Mouse (Mus musculus): Measurements from ENCODE around the gene C2cd5. TPM values are rescaled to one million over a fixed set of nuclear protein-coding genes. Genes with fewer than 3 reads are reported as not detected.
"Not testable (repeated sequence)": the region's sequence is repeated elsewhere in the genome, so short reads cannot be mapped to it uniquely, and the experiment has no call there.

C2cd5 gene
- polyA plus RNA-seq, 1 experiment, result not detected

DNA sequence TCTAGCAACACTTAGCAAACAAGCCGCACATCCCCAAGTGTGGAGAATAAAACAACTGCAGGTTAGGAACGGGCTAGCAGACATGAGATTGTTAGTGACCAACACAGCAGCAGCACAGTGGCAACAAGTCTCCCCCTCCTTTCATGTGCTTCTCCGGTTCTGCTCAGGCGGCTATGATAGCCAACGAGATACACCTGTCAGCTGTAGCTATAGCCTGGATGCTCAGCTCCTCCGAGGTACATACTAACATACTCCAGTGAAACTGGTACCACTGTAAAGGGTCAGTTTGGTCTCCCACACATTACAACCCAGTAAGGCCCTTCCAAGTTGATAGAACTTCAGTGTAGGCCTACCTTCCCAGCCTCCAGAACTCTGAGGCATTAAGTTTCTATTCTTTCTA, 76.2 kb downstream of the C2cd5 start:
- Histone ChIP-seq H3K4me3 (ENCODE audit: insufficient read depth, low read depth, low read length) (no peak overlapping the region), H3K4me1 (ENCODE audit: control insufficient read depth, insufficient read depth, low read length) (no peaks in the 10 kb centered on the region), H3K27ac (ENCODE audit: insufficient read depth, low read depth, low read length) (no peak overlapping the region)
- no peak for TF ChIP-seq POLR2A (IDR thresholded peaks at IDR 0.05; ENCODE audit: insufficient read depth, low read depth, low read length)
- 96% methylated on average over 6 of the region's 6 CpGs for whole genome bisulfite sequencing

DNA sequence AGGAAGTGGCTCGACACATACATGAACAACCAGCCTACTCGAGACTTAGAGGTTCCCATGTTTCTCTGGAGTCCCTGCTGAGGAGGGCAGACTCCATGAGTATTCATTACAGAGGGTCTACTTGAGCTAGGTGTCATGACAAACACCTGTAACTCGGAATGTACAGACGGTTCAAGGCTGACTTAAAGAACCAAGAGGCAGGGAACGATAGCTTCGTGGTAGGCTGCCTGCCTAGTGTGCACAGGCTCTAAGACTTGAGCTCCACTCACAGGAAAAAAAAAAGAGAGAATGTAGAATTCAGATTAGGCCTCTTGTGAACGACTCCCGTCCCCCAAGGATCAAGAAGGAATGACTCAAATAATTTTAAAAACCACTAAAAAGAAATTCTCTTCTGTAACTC, 78.2 kb downstream of the C2cd5 start:
- H3K4me3 ChIP-seq (ENCODE audit: insufficient read depth, low read depth, low read length), result no peak overlapping the region
- 88% methylated on average over 8 of the region's 8 CpGs for WGBS
- TF ChIP-seq POLR2A (IDR thresholded peaks at IDR 0.05; ENCODE audit: insufficient read depth, low read depth, low read length), result no peak
- no peak for TF ChIP-seq CTCF (IDR thresholded peaks at IDR 0.05; ENCODE audit: insufficient read depth, low read depth, low read length)
- H3K4me1 ChIP-seq (ENCODE audit: control insufficient read depth, insufficient read depth, low read length), result no peaks in the 10 kb centered on the region
- H3K27ac ChIP-seq (ENCODE audit: insufficient read depth, low read depth, low read length), result no peak overlapping the region

DNA sequence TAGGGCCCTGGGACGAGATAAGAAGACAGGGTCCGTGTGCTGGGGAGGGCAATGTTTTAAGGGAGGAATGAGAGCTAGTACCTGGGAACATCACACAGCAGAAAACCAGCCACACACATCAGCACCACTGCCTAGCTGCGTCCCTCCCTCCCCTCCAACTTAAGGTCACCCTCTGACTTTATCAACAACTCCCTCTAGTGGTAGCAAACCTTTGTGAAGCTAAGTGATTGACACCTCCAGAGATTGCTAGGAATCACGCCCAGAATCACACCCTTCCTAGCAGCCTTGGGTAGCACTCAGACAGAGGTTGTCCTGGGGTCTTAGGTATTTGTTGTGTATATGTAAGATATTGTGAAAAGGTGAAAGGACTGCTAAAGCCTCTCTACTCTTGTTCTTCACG, 79.3 kb downstream of the C2cd5 start:
- no peak for TF ChIP-seq POLR2A (IDR thresholded peaks at IDR 0.05; ENCODE audit: insufficient read depth, low read depth, low read length)
- no peak for TF ChIP-seq CTCF (IDR thresholded peaks at IDR 0.05; ENCODE audit: insufficient read depth, low read depth, low read length)

DNA sequence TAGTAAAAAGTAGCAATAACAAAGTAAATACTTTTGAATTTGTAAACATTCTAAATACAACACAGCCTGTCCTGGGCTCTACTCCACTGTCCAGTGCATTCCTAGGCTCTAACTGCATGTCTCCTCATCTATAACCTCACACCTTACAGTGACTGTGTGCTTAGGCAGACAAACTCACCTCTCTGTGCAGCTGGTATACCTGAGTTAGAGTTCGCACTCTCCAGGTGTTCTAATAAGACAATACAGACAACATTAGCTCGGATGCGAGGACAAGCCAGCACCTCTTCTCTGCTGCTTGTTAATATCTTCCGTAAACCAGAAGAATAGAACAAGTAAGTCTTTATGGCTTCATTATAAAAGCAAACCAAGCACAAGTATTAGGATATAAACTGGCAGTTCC, 79.8 kb downstream of the C2cd5 start:
- Histone ChIP-seq H3K4me3 (ENCODE audit: insufficient read depth, low read depth, low read length) (no peak overlapping the region), H3K4me1 (ENCODE audit: control insufficient read depth, insufficient read depth, low read length) (no peaks in the 10 kb centered on the region), H3K27ac (ENCODE audit: insufficient read depth, low read depth, low read length) (no peak overlapping the region)
- no peak for TF ChIP-seq CTCF (IDR thresholded peaks at IDR 0.05; ENCODE audit: insufficient read depth, low read depth, low read length)
- no peak for TF ChIP-seq POLR2A (IDR thresholded peaks at IDR 0.05; ENCODE audit: insufficient read depth, low read depth, low read length)
- WGBS, result 95% methylated on average over 4 of the region's 4 CpGs

More for the DNA sequence above, 79.3 kb downstream of the C2cd5 start:
- Histone ChIP-seq H3K4me3 (ENCODE audit: insufficient read depth, low read depth, low read length) (no peak overlapping the region), H3K4me1 (ENCODE audit: control insufficient read depth, insufficient read depth, low read length) (no peaks in the 10 kb centered on the region), H3K27ac (ENCODE audit: insufficient read depth, low read depth, low read length) (no peak overlapping the region)
- 79% methylated on average over 5 of the region's 5 CpGs for WGBS

DNA sequence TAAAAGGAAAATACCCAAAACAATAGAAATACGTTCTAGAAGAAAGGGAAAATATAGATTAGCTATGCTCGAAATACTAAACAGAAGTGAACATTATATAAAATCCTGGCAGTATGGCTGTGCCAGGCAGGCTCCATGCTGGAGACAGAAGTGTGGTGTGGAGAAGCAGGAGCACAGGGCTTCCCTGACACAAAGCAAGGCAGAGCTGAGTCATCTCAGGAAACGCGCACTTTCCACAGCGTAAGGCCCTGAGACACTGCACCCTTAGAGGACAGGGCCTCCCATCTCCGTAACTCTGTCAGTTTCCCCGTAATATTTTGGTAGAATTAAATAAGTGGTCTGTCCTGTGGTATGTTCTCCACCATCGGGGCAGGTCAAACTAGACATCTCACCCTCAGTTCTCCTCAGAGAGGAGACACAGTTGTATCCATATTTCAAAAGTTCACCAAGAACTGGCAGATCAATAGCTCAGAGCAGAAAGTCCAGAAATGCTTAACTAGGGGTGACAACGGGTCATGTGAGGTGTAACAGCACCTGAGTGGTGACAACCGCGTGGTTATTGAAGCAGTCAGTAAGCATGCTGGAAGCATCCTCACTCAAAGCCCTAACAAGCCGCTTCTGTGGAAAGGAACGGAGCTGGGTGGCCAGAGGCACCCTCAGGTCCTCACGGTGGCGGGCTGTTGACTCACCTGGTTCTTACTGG, 87.3 kb downstream of the C2cd5 start:
- 81% methylated on average over 15 of the region's 15 CpGs for WGBS
- H3K4me1 ChIP-seq (ENCODE audit: control insufficient read depth, insufficient read depth, low read length), result 0 out of 2 replicates have a peak, but pooled peaks cover 2% of the 10 kb centered on the region
- H3K27ac ChIP-seq (ENCODE audit: insufficient read depth, low read depth, low read length), result no peak overlapping the region
- H3K4me3 ChIP-seq (ENCODE audit: insufficient read depth, low read depth, low read length), result no peak overlapping the region
- TF ChIP-seq POLR2A (IDR thresholded peaks at IDR 0.05; ENCODE audit: insufficient read depth, low read depth, low read length) (no peak), CTCF (IDR thresholded peaks at IDR 0.05; ENCODE audit: insufficient read depth, low read depth, low read length) (no peak)

DNA sequence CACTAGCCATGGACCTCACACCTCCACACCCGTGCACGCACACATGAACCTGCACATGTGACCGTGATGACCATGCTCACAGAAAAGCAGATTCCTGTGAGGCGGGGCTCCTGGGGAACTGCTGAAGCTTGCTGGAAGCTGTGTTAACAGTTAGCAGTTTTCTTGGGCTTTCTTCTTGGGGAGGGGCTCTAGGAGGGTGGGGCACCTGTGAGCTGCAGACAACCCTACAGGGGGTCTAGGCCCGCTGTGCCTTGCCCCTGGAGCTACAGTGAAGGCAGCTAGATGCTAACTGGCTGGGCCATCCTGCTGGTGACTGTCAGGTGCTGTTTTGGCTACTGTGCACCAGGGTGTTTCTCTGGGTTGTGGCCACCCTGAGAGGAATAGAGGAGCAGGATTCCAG, 91.1 kb downstream of the C2cd5 start:
- 87% methylated on average over 5 of the region's 5 CpGs for WGBS

DNA sequence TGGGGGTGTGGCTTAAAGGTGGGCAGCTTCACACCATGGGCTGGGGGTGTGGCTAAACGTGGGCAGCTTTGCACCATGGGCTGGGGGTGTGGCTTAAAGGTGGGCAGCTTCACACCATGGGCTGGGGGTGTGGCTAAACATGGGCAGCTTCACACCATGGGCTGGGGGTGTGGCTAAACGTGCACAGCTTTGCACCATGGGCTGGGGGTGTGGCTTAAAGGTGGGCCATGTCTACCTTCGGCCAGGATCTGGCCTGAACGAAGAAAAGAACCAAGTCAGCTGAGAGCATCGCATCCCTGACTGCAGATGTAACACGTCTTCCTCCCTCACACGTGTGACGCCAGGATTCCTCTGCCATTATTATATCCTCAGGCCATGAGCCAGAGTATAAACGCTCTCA, 94.7 kb downstream of the C2cd5 start:
- H3K4me3 ChIP-seq (ENCODE audit: insufficient read depth, low read depth, low read length); H3K4me1 ChIP-seq (ENCODE audit: control insufficient read depth, insufficient read depth, low read length); H3K27ac ChIP-seq (ENCODE audit: insufficient read depth, low read depth, low read length): not testable (repeated sequence)
- 85% methylated on average over 9 of the region's 9 CpGs for WGBS

More for the DNA sequence above, 91.1 kb downstream of the C2cd5 start:
- H3K27ac ChIP-seq (ENCODE audit: insufficient read depth, low read depth, low read length), result no peak overlapping the region
- 0 out of 2 replicates have a peak, but pooled peaks cover 2% of the 10 kb centered on the region for H3K4me1 ChIP-seq (ENCODE audit: control insufficient read depth, insufficient read depth, low read length)
- no peak overlapping the region for H3K4me3 ChIP-seq (ENCODE audit: insufficient read depth, low read depth, low read length)
- no peak for TF ChIP-seq POLR2A (IDR thresholded peaks at IDR 0.05; ENCODE audit: insufficient read depth, low read depth, low read length)

DNA sequence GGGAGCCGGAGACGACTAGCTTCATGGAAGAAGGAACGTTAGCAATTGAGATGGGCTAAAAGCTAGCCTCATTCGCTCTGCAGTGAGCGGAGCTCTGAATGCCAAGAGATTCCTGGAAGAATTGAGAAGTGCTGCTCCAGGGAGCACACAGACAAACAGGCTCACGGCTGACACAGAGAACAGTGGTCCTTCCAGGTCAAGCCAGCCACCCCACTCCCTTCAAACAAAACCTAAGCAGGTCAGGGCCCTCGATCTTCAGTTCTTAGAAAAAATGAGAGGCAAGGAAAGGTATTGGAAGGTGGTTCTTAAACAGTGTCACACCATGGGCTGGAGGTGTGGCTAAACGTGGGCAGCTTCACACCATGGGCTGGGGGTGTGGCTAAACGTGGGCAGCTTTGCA, 95.1 kb downstream of the C2cd5 start:
- 78% methylated on average over 9 of the region's 9 CpGs for WGBS
- 0 out of 2 replicates have a peak, but pooled peaks cover 2% of the 10 kb centered on the region for H3K4me1 ChIP-seq (ENCODE audit: control insufficient read depth, insufficient read depth, low read length)
- no peak overlapping the region for H3K4me3 ChIP-seq (ENCODE audit: insufficient read depth, low read depth, low read length)
- TF ChIP-seq CTCF (IDR thresholded peaks at IDR 0.05; ENCODE audit: insufficient read depth, low read depth, low read length), result no peak
- TF ChIP-seq POLR2A (IDR thresholded peaks at IDR 0.05; ENCODE audit: insufficient read depth, low read depth, low read length), result no peak
- no peak overlapping the region for H3K27ac ChIP-seq (ENCODE audit: insufficient read depth, low read depth, low read length)

DNA sequence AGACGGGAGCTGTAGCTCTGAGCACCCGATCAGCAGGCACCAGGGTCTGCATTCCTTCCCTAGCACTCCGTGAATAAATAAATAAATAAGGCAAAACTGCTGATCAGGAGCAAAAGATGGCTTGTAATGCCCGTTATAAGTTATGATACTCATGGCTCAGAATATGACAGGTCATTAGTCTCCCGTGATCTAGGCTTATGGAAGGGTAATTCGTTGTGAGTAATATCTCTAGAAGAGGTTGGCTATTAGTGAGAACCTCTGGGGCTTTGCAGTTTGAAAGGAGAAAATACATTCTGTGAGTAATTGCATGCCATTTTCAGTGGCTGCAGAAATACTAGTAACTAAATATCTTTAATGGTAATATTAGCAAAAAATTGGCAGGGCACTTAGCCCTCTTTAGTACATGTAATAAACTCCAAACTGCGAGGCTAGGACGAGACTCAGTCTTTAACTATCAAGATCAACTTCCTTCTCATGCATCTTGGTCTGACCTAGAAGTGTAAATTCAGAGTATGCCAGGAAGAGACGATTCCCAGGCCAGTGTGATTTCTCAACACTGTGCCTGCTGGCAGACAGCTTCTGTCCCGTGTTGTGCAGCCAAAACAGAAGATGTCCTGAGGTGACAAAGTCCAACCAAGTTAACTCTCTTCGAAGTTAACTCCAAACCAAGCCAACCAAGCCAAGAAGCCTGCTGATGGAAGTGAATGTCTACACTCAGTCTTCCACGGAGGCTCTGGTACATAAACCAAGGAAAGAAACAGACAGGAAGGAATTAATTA, 101.5 kb downstream of the C2cd5 start:
- 77% methylated on average over 12 of the region's 12 CpGs for WGBS
- TF ChIP-seq POLR2A (IDR thresholded peaks at IDR 0.05; ENCODE audit: insufficient read depth, low read depth, low read length) (no peak), CTCF (IDR thresholded peaks at IDR 0.05; ENCODE audit: insufficient read depth, low read depth, low read length) (no peak)
- no peak overlapping the region for H3K27ac ChIP-seq (ENCODE audit: insufficient read depth, low read depth, low read length)
- no peak overlapping the region for H3K4me3 ChIP-seq (ENCODE audit: insufficient read depth, low read depth, low read length)
- H3K4me1 ChIP-seq (ENCODE audit: control insufficient read depth, insufficient read depth, low read length), result no peaks in the 10 kb centered on the region

Measured in olfactory bulb, adult 2 months (tissue).